Comparison of ENCODE assay signal across 10 mouse cellular contexts in genomic region chr5:119835053-119835867, GRCm38 (mm10). TPM values are rescaled to one million over a fixed set of nuclear protein-coding genes. Genes with fewer than 3 reads are reported as not detected.
DNase-seq lines count a peak whose midpoint lies in the region.
"Had no signal": no experiment of that assay in that cellular context is flagged by ENCODE, and none has a peak within 500 bp of the region (broad histone marks: within the 10 kb centered on the region; RNA-seq: fewer than 3 reads in every experiment).

No protein-coding gene starts in this region.

- peak; percentile 9 for DNase-seq in kidney, postnatal 10 days
- DNase-seq in kidney, adult 8-10 months: no peak
- DNase-seq in ES-CJ7 (ENCODE audit: low read depth, low spot score): peak; percentile 28
- peak; percentile 43 for DNase-seq in heart, postnatal 4 days
- DNase-seq in layer of hippocampus, adult 8-10 months (ENCODE audit: low spot score in 2 of 2): no peak
- no peak for DNase-seq in left cerebral cortex, postnatal 4 days
- DNase-seq: kidney, adult 18-20 months; liver, embryonic 13.5 days had no signal

- 0 out of 2 replicates have a peak, but pooled peaks cover 3% of the 10 kb centered on the region for H3K4me1 ChIP-seq in brown adipose tissue, adult 24 weeks (ENCODE audit: control insufficient read depth, insufficient read depth, insufficient read length, low read length)

- intact Hi-C loops in left cerebral cortex, postnatal 4 days (cut with DNase I): no loop called here

- peak overlapping the region; percentile 44 for H3K4me3 ChIP-seq in brown adipose tissue, adult 24 weeks (ENCODE audit: insufficient read depth, low read depth, low read length)
- H3K4me3 ChIP-seq: liver, embryonic 13.5 days had no signal

- H3K27ac ChIP-seq in brown adipose tissue, adult 24 weeks (replicated peaks; ENCODE audit: low read depth, low read length): peak overlapping the region; percentile 62
- H3K27ac ChIP-seq: liver, embryonic 13.5 days had no signal

RNA-seq across cellular contexts. Expression of gene Tbx5, which starts 2.8 kb away (rescaled TPM):
- polyA plus RNA-seq in brown adipose tissue, adult 24 weeks (2012; ENCODE audit: insufficient read depth, insufficient read length, missing spikeins): 1.5 and 2.7 TPM in 2 replicates
- 10 to 100 TPM; 36.3 to 36.6 TPM for total RNA-seq in heart, postnatal 4 days (2021)
- total RNA-seq in layer of hippocampus, adult 8-10 months (2022): not detected
- total RNA-seq in left cerebral cortex, postnatal 4 days (2021): not detected
- polyA plus RNA-seq: cortical plate, adult 2 months had no signal

Comparison
In these comparisons a context has a peak if more than half of its experiments do, and no peak if none do; other contexts are left out.
1. DNase-seq: peak in kidney, postnatal 10 days (single experiment), ES-CJ7 (single experiment) and heart, postnatal 4 days (single experiment); none in kidney, adult 8-10 months (0 of 2), layer of hippocampus, adult 8-10 months (0 of 2) and left cerebral cortex, postnatal 4 days (single experiment).
2. RNA of gene Tbx5, which starts 2.8 kb away (total RNA-seq): 36.3 to 36.6 TPM in heart, postnatal 4 days; not detected in layer of hippocampus, adult 8-10 months and not detected in left cerebral cortex, postnatal 4 days; every median in the first group is over 10 times any median in the second.